30 mouse cellular contexts compared by ENCODE assay signal in the genomic region with DNA sequence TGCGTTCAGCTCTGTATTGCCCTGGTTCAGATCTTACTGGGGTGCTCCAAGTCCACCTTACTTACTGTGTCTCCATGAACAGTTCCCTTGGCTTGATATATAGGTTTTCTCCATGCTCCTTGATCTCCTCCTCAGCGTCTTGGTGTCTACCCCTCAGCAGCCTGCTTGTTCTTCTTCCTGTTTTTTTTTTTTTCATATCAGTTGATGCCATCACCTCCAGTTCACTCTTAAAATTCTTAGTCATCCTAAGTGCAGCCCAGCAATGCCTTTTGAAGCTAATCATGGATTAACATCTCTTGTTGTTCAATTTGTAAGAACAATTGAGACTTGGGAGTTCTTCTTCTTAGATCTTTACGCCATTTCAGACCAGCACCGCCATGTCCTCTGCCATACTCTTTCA. TPM values are rescaled to one million over a fixed set of nuclear protein-coding genes. Genes with fewer than 3 reads are reported as not detected.
"Had no signal": no experiment of that assay in that cellular context is flagged by ENCODE, and none has a peak within 500 bp of the region (broad histone marks: within the 10 kb centered on the region; RNA-seq: fewer than 3 reads in every experiment).

No protein-coding gene starts in this region.

- H3K27me3 ChIP-seq: limb, embryonic 12.5 days; limb, embryonic 13.5 days; limb, embryonic 15.5 days; liver, embryonic 12.5 days; liver, embryonic 13.5 days; liver, embryonic 15.5 days; lung, embryonic 15.5 days; megakaryocyte, embryonic 14.5 days; midbrain, embryonic 12.5 days; midbrain, embryonic 13.5 days; midbrain, embryonic 15.5 days had no signal

- ATAC-seq: liver, embryonic 12.5 days; liver, postnatal 0 days; lung, postnatal 0 days; midbrain, embryonic 13.5 days; midbrain, embryonic 15.5 days; midbrain, embryonic 16.5 days had no signal

- H3K9me3 ChIP-seq: limb, embryonic 10.5 days; limb, embryonic 12.5 days; limb, embryonic 13.5 days; limb, embryonic 15.5 days; liver, embryonic 12.5 days; liver, embryonic 13.5 days; liver, embryonic 15.5 days; lung, embryonic 15.5 days; megakaryocyte, embryonic 14.5 days; midbrain, embryonic 10.5 days; midbrain, embryonic 12.5 days; midbrain, embryonic 13.5 days; midbrain, embryonic 15.5 days had no signal

- DNase-seq: left cerebral cortex, postnatal 4 days; liver; liver, embryonic 13.5 days; liver, postnatal 0 days; lung, adult 18-20 months; lung, adult 2 months; lung, embryonic 14.5 days; lung, postnatal 10 days; lung, postnatal 14 days; lung, postnatal 36 days; lung, postnatal 4 days; midbrain, embryonic 14.5 days had no signal

- H3K9ac ChIP-seq: limb, embryonic 12.5 days; limb, embryonic 13.5 days; limb, embryonic 15.5 days; liver, embryonic 12.5 days; liver, embryonic 13.5 days; liver, embryonic 14.5 days; liver, embryonic 15.5 days; liver, postnatal 0 days; lung, embryonic 14.5 days; lung, embryonic 15.5 days; midbrain, embryonic 12.5 days; midbrain, embryonic 13.5 days; midbrain, embryonic 15.5 days had no signal

- H3K4me3 ChIP-seq: limb, embryonic 10.5 days; limb, embryonic 12.5 days; limb, embryonic 13.5 days; limb, embryonic 15.5 days; liver, embryonic 12.5 days; liver, embryonic 13.5 days; liver, embryonic 15.5 days; lung, embryonic 15.5 days; megakaryocyte, embryonic 14.5 days; midbrain, embryonic 10.5 days; midbrain, embryonic 12.5 days; midbrain, embryonic 13.5 days; midbrain, embryonic 15.5 days; myocyte had no signal

- H3K4me1 ChIP-seq: limb, embryonic 10.5 days; limb, embryonic 12.5 days; limb, embryonic 13.5 days; limb, embryonic 15.5 days; liver, embryonic 12.5 days; liver, embryonic 13.5 days; liver, embryonic 15.5 days; lung, embryonic 15.5 days; midbrain, embryonic 10.5 days; midbrain, embryonic 12.5 days; midbrain, embryonic 13.5 days; midbrain, embryonic 15.5 days had no signal

- H3K27ac ChIP-seq: limb, embryonic 10.5 days; limb, embryonic 12.5 days; limb, embryonic 13.5 days; limb, embryonic 15.5 days; liver, embryonic 12.5 days; liver, embryonic 13.5 days; liver, embryonic 14.5 days; liver, embryonic 15.5 days; lung, embryonic 15.5 days; macrophage; midbrain, embryonic 10.5 days; midbrain, embryonic 12.5 days; midbrain, embryonic 13.5 days; midbrain, embryonic 15.5 days had no signal

- H3K36me3 ChIP-seq: limb, embryonic 10.5 days; limb, embryonic 12.5 days; limb, embryonic 13.5 days; limb, embryonic 15.5 days; liver, embryonic 12.5 days; liver, embryonic 13.5 days; liver, embryonic 15.5 days; lung, embryonic 15.5 days; midbrain, embryonic 10.5 days; midbrain, embryonic 12.5 days; midbrain, embryonic 13.5 days; midbrain, embryonic 15.5 days had no signal

RNA-seq across cellular contexts. Expression of gene Scg5, which starts 39.5 kb away (rescaled TPM):
- total RNA-seq: liver, adult 2 months had no signal
- polyA plus RNA-seq: liver, embryonic 12.5 days; macrophage had no signal
